14 mouse cellular contexts compared by ENCODE assay signal in genomic region chr17:85747976-85748648, GRCm38 (mm10).
DNase-seq lines count a peak whose midpoint lies in the region; ATAC-seq and TF ChIP-seq lines count a peak whose summit lies in the region.
"Had no signal": no experiment of that assay in that cellular context is flagged by ENCODE, and none has a peak within 500 bp of the region (broad histone marks: within the 10 kb centered on the region; RNA-seq: fewer than 3 reads in every experiment).

No protein-coding gene starts in this region.

- H3K36me3 ChIP-seq in forebrain, embryonic 10.5 days (replicated peaks), result no peaks in the 10 kb centered on the region
- no peaks in the 10 kb centered on the region for H3K36me3 ChIP-seq in forebrain, embryonic 16.5 days (ENCODE audit: control insufficient read depth, insufficient read depth)
- no peaks in the 10 kb centered on the region for H3K36me3 ChIP-seq in hindbrain, postnatal 0 days (ENCODE audit: insufficient read depth, low read length)
- H3K36me3 ChIP-seq: liver, embryonic 12.5 days had no signal

- TF ChIP-seq CTCF in hindbrain, postnatal 0 days (IDR thresholded peaks at IDR 0.05; ENCODE audit: low read depth), result no peak

- ATAC-seq in forebrain, embryonic 16.5 days, result no peak
- no peak for ATAC-seq in hindbrain, postnatal 0 days
- ATAC-seq in erythroid progenitor cell, adult 5-6 weeks (replicated peaks; ENCODE audit: low FRiP score, poor library complexity, severe bottlenecking), result no peak
- ATAC-seq: liver, embryonic 12.5 days; Patski had no signal

- WGBS in forebrain, embryonic 10.5 days, result 83% methylated on average over 16 of the region's 16 CpGs
- WGBS in forebrain, embryonic 16.5 days, result 75% methylated on average over 16 of the region's 16 CpGs
- 53% methylated on average over 16 of the region's 16 CpGs for WGBS in hindbrain, postnatal 0 days

- DNase-seq in forebrain, embryonic 10.5 days (ENCODE audit: extremely low spot score, low spot score), result no peak
- peak; percentile 25 for DNase-seq in embryo, embryonic 9.5 days (ENCODE audit: extremely low spot score)
- no peak for DNase-seq in hindbrain, postnatal 0 days (ENCODE audit: low spot score)
- peak; percentile 26 for DNase-seq in neural tube, embryonic 10.5 days (ENCODE audit: extremely low spot score, low spot score)
- DNase-seq in layer of hippocampus, postnatal 14 days (ENCODE audit: low spot score in 2 of 2), result no peak
- DNase-seq in gastrocnemius, postnatal 36 days, result no peak
- DNase-seq: cerebellum, adult 9-11 months; kidney, postnatal 36 days; lung, postnatal 14 days; spleen, adult 18-20 months had no signal

- intact Hi-C loops in gastrocnemius, postnatal 36 days (cut with DNase I), result no loop called here

- H3K4me3 ChIP-seq in forebrain, embryonic 10.5 days, result no peak overlapping the region
- H3K4me3 ChIP-seq in forebrain, embryonic 16.5 days (replicated peaks; ENCODE audit: low read length), result no peak overlapping the region
- no peak overlapping the region for H3K4me3 ChIP-seq in hindbrain, postnatal 0 days (ENCODE audit: low read length)
- H3K4me3 ChIP-seq: liver, embryonic 12.5 days had no signal

- H3K27me3 ChIP-seq in forebrain, embryonic 10.5 days (ENCODE audit: poor library complexity, severe bottlenecking), result peaks cover 20% of the 10 kb centered on the region
- peaks cover 5% of the 10 kb centered on the region; the same call in 1 of the 2 replicates for H3K27me3 ChIP-seq in forebrain, embryonic 16.5 days (replicated peaks; ENCODE audit: control insufficient read depth, insufficient read depth, low read length)
- no peaks in the 10 kb centered on the region for H3K27me3 ChIP-seq in hindbrain, postnatal 0 days (ENCODE audit: insufficient read depth, low read length)

- no peak overlapping the region for H3K9ac ChIP-seq in forebrain, embryonic 16.5 days (replicated peaks; ENCODE audit: low read depth, low read length)
- H3K9ac ChIP-seq in hindbrain, postnatal 0 days (replicated peaks; ENCODE audit: low read length), result no peak overlapping the region
- H3K9ac ChIP-seq: liver, embryonic 12.5 days had no signal

- no peak overlapping the region for H3K4me2 ChIP-seq in forebrain, embryonic 16.5 days (ENCODE audit: low read length)
- H3K4me2 ChIP-seq in hindbrain, postnatal 0 days (ENCODE audit: low read depth, low read length), result peak overlapping the region; percentile 46; the same call in 1 of the 2 replicates
- H3K4me2 ChIP-seq: liver, embryonic 12.5 days had no signal

- H3K4me1 ChIP-seq in forebrain, embryonic 10.5 days, result peaks cover 26% of the 10 kb centered on the region
- peaks cover 4% of the 10 kb centered on the region; the same call in 1 of the 2 replicates for H3K4me1 ChIP-seq in forebrain, embryonic 16.5 days (replicated peaks; ENCODE audit: control insufficient read depth, insufficient read depth, low read length)
- H3K4me1 ChIP-seq in hindbrain, postnatal 0 days (ENCODE audit: insufficient read depth, low read length), result 0 out of 2 replicates have a peak, but pooled peaks cover 5% of the 10 kb centered on the region
- H3K4me1 ChIP-seq: liver, embryonic 12.5 days had no signal

- no peaks in the 10 kb centered on the region for H3K9me3 ChIP-seq in forebrain, embryonic 10.5 days
- no peaks in the 10 kb centered on the region for H3K9me3 ChIP-seq in forebrain, embryonic 16.5 days (ENCODE audit: control insufficient read depth, low read length)
- H3K9me3 ChIP-seq in hindbrain, postnatal 0 days (ENCODE audit: low read length), result no peaks in the 10 kb centered on the region
- H3K9me3 ChIP-seq: liver, embryonic 12.5 days had no signal

- H3K27ac ChIP-seq in forebrain, embryonic 10.5 days, result peak overlapping the region; percentile 22; the same call in 1 of the 2 replicates
- H3K27ac ChIP-seq in forebrain, embryonic 16.5 days (ENCODE audit: low read length), result no peak overlapping the region
- no peak overlapping the region for H3K27ac ChIP-seq in hindbrain, postnatal 0 days
- H3K27ac ChIP-seq: liver, embryonic 12.5 days had no signal

Comparison
In these comparisons a context has a peak if more than half of its experiments do, and no peak if none do; other contexts are left out.
1. DNase-seq: peak in embryo, embryonic 9.5 days (single experiment) and neural tube, embryonic 10.5 days (single experiment); none in forebrain, embryonic 10.5 days (single experiment), hindbrain, postnatal 0 days (single experiment), layer of hippocampus, postnatal 14 days (0 of 2) and gastrocnemius, postnatal 36 days (0 of 2).